Mouse (Mus musculus) right cerebral cortex, postnatal 4 days (tissue): ENCODE results near the gene Sbf2.

ENCODE experiments used
- DNase-seq: peaks from one replicate; pipeline ENCODE4 v3.0.0-alpha.2; 2022

Sbf2 gene

GRCm38 (mm10) chr7:110387565-110387964 is 227.2 kb downstream of the Sbf2 start:
- no peak for DNase-seq

GRCm38 (mm10) chr7:110385482-110385881 is 229.2 kb downstream of the Sbf2 start:
- no peak for DNase-seq

- no peak for DNase-seq
Observed at GRCm38 (mm10) chr7:110384343-110384742, 230.4 kb downstream of the Sbf2 start.

- DNase-seq: no peak
Observed at GRCm38 (mm10) chr7:110381625-110382024, 233.1 kb downstream of the Sbf2 start.

- no peak for DNase-seq
Observed at GRCm38 (mm10) chr7:110379335-110379914, 235.3 kb downstream of the Sbf2 start.

- no peak for DNase-seq
Observed at GRCm38 (mm10) chr7:110372529-110372928, 242.2 kb downstream of the Sbf2 start.

- no peak for DNase-seq
Observed at GRCm38 (mm10) chr7:110362005-110362404, 252.7 kb downstream of the Sbf2 start.

- DNase-seq: no peak
Observed at GRCm38 (mm10) chr7:110361516-110361915, 253.2 kb downstream of the Sbf2 start.

GRCm38 (mm10) chr7:110359391-110359790 is 255.3 kb downstream of the Sbf2 start:
- no peak for DNase-seq

- DNase-seq: no peak
Observed at GRCm38 (mm10) chr7:110353971-110354370, 260.8 kb downstream of the Sbf2 start.

- no peak for DNase-seq
Observed at GRCm38 (mm10) chr7:110347250-110347649, 267.5 kb downstream of the Sbf2 start.

GRCm38 (mm10) chr7:110337601-110338000 is 277.1 kb downstream of the Sbf2 start:
- DNase-seq: no peak

GRCm38 (mm10) chr7:110325381-110326110 is 289.2 kb downstream of the Sbf2 start:
- no peak for DNase-seq

GRCm38 (mm10) chr7:110324852-110325251 is 289.9 kb downstream of the Sbf2 start:
- no peak for DNase-seq

GRCm38 (mm10) chr7:110321106-110321505 is 293.6 kb downstream of the Sbf2 start:
- DNase-seq: no peak

- DNase-seq: no peak
Observed at GRCm38 (mm10) chr7:110318971-110319519, 295.7 kb downstream of the Sbf2 start.

GRCm38 (mm10) chr7:110317412-110317811 is 297.3 kb downstream of the Sbf2 start:
- DNase-seq: no peak

GRCm38 (mm10) chr7:110315352-110315751 is 299.4 kb downstream of the Sbf2 start:
- DNase-seq: no peak

GRCm38 (mm10) chr7:110314401-110314890 is 300.3 kb downstream of the Sbf2 start:
- no peak for DNase-seq

GRCm38 (mm10) chr7:110313392-110314055 is 301.2 kb downstream of the Sbf2 start:
- no peak for DNase-seq

GRCm38 (mm10) chr7:110309246-110309645 is 305.5 kb downstream of the Sbf2 start:
- DNase-seq: no peak

- DNase-seq: no peak
Observed at GRCm38 (mm10) chr7:110307741-110308140, 307.0 kb downstream of the Sbf2 start.

GRCm38 (mm10) chr7:110306281-110306680 is 308.4 kb downstream of the Sbf2 start:
- no peak for DNase-seq

- DNase-seq: no peak
Observed at GRCm38 (mm10) chr7:110305486-110305885, 309.2 kb downstream of the Sbf2 start.
